Mouse (Mus musculus): Measurements from ENCODE around the gene Foxb1.

Gene Foxb1

GRCm38 (mm10) chr9:69757254-69757653, 3.5 kb downstream of the Foxb1 start:
- DNase-seq (ENCODE audit: low read depth, low spot score): peak; percentile 63

- DNase-seq (ENCODE audit: low read depth, low spot score): no peak
These were observed 4.3 kb downstream of the Foxb1 start for GRCm38 (mm10) chr9:69756456-69756855.

DNA sequence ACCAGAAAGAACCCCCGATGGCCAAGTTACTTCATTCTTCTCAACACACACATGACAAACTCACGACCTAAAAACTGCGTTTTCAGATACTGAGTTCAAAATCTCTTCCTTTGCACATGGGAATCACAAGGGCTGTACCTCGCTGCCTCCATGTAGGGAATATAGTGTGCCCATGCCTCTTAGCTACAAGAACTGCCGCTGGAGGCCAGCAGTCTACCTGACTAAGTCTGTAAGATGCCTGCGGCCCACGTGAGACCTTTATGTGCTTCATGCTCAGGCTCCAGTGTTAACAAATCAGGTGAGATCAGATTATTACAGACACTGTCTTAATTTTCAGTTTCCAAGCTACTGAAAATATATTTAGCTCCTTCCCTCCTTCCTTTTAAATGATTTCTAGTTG, 4.7 kb downstream of the Foxb1 start:
- no peak for DNase-seq (ENCODE audit: low read depth, low spot score)

DNA sequence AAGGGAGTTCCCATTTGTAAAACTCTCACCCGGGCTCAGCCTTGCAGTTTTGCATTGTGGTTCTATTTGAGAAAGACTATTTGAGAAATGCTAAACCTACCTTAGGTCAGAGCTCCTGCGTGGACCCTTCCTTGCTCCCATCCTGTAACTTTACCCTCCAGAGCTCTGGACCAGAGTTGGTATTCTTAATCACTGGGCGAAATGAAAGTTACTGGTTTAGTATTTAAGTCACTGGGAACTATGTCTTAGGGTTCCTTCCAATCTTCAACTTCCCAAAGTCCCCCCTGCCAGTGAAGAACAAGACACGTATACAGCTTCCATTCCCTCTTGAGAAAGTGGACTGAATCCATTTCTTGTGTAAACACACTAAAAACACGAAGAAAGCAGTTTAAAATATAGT, 5.6 kb downstream of the Foxb1 start:
- no peak for DNase-seq (ENCODE audit: low read depth, low spot score)

GRCm38 (mm10) chr9:69754712-69755111, 6.0 kb downstream of the Foxb1 start:
- no peak for DNase-seq (ENCODE audit: low read depth, low spot score)

GRCm38 (mm10) chr9:69754291-69754690, 6.4 kb downstream of the Foxb1 start:
- no peak for DNase-seq (ENCODE audit: low read depth, low spot score)

DNA sequence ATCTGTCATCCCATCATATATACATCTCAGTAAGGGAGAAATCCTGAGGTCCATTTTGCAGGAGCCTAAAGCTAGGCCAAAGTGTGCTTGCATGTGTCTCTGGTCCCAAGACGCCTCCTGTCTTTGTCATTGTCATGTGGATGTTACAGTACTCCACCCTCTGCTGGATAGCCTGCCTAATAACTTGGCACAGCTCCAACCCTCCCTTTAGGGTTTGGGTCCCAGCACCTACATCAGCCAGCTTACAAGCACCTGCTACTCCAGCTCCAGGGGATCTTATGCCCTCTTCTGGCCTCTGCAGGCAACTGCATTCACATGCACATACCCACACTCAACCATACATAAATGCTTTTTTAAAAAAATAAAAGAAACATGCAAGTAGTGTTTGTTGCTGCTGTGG, 12.8 kb downstream of the Foxb1 start:
- no peak for DNase-seq (ENCODE audit: low read depth, low spot score)

DNA sequence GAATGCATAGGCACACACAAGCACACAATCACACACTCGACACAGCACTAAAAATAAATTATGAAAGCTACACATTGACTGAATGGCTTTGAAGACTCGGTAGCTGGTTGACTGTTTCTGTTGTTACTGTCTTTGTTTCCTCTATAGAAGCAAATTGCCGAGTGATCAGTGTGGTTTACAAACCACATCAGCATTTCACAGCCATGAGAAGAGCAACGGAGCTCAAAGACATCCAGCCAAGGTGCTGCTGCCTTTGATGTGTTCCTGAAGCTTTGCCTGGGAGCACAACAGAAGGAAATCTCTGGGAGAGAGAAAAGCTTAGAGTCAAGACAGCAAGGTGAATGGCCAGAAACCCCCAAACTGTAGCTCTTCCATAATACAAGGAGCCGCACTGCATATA, 32.0 kb downstream of the Foxb1 start:
- DNase-seq (ENCODE audit: low read depth, low spot score): no peak

- DNase-seq (ENCODE audit: low read depth, low spot score): no peak
These were observed 42.3 kb downstream of the Foxb1 start for GRCm38 (mm10) chr9:69718431-69718830.

DNA sequence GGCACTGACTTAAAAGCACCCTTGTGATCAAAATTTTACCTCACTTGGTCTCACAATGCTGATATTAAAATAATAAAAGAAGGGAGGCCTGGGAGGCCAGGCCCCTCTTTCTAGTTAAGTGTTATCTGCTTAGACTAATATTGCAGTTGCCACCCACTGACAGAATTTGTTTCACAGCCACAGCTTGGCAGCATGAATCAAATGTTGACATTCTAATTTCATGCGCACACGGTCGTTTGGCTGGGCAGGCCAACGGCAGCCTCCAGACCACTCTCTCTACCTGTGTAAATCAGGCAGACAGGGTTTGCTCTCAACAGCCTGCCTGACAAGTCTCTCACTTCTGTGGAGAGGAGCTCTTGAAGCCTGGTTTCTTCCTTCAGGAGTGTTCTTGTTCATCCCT, 44.4 kb downstream of the Foxb1 start:
- DNase-seq (ENCODE audit: low read depth, low spot score): no peak

DNA sequence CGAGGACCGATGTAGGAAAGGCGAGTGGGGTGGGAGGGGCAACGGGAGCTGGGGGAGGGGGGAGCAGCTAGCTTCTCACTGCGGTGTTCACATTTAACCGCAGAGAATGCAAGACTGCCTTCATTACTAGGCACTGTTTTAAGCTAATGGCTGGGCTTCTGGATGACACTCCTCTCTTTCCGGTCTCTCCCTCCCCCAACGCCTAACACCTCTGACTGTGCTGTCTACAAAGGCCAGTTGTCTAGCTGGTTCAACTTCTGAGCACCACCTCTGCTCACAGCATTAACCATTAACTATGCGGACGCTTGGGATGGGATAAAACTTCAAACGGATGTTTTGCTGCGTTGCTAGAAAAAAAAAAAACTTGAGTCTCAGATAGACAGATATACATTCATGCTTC, 45.3 kb downstream of the Foxb1 start:
- DNase-seq (ENCODE audit: low read depth, low spot score): peak; percentile 3

- no peak for DNase-seq (ENCODE audit: low read depth, low spot score)
These were observed 46.4 kb downstream of the Foxb1 start for GRCm38 (mm10) chr9:69714346-69714745.

DNA sequence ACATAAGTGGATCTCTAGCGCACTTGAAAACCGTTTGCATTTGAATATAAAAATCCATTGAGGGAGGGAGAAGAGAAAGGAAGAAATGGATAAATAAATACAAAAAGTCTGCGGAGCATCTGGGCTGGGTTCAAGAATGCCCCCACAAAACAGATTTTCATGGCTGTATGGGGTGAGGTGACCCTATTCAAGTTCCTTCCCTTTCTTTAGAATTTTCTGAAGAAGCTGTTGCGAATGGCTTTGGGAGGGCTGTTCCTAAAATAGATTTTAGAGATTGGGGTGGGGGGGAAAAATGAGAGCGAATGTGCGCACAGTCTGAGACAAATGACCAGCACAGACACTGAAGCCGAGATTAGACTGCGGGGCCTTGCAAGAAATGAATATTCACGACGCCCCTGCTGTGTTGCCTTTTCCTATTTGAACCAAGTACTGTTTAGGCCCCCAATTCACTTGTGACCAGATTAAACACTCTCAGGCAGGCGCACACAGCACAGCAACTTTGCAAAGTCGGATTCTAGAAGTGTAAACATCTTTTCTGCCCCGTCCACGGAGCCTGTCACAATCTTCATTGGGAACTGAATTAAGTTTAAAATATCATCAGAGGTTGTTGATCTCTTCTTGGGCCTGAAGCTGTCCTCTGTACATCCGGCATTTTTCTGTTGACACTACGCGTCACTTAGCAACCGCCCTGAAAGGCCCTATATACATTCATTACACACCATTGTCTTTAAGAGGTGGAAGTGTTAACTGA, 47.0 kb downstream of the Foxb1 start:
- no peak for DNase-seq (ENCODE audit: low read depth, low spot score)

GRCm38 (mm10) chr9:69712714-69713525, 47.8 kb downstream of the Foxb1 start:
- no peak for DNase-seq (ENCODE audit: low read depth, low spot score)

All from CD4-positive, CD25-positive, alpha-beta regulatory T cell, adult 2 months (primary cell).